Mouse (Mus musculus) c-Kit-negative CD71-positive TER-119-positive erythroid progenitor cells, embryonic 14.5 days (primary cell): ENCODE measurements around the gene Blnk.

Source experiments
- DNase-seq: peaks from one replicate; pipeline ENCODE4 v3.0.0-alpha.2; 2013; ENCODE audit warnings: low read depth, low spot score

Blnk gene

DNA sequence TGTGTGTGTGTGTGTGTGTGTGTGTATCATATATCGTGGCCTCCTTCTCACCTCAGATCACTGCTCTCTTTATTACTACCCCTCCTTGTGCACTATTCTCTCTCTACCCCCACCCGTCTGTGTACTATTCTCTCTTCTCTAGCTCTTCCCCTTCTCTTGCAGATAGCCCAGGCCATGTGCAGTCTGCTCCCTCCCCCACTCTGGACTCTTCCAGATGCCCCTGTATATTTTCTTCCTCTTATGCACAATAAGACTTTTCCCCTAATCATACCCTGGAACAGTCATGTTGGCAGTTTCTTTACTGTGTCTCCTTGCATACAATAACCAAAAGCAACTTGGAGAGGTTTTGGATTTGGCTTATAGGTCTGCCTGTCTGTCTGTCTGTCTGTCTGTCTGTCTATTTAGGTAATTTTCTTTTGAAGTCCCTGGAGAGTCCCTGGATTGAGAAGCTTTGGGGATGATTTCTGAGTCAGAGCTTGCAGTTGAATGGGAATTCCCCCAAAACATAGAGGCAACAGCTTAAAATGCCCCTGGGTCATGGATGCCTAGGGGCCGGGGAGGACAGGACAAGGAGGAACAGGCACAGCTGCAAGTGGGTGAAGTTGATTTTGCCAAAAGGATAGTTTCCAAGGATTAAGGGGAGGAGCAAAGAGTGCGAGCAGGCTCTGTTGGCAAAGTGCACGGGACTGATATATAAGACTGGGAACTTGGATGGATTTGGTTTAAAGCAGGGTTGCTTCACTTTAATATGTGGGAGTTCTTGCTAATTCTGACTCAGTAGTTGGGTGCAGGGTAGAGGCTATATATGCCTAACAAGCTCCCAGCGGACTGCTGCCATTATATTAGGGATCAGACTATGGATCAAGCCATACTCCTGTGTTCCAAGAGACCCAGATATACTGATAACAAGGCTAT lies 29.1 kb downstream of the Blnk start:
- no peak for DNase-seq

- DNase-seq = no peak
Measured at GRCm38 (mm10) chr19:40964367-40964891, 29.9 kb downstream of the Blnk start.

- DNase-seq = no peak
Measured at GRCm38 (mm10) chr19:40962988-40963387, 31.3 kb downstream of the Blnk start.

DNA sequence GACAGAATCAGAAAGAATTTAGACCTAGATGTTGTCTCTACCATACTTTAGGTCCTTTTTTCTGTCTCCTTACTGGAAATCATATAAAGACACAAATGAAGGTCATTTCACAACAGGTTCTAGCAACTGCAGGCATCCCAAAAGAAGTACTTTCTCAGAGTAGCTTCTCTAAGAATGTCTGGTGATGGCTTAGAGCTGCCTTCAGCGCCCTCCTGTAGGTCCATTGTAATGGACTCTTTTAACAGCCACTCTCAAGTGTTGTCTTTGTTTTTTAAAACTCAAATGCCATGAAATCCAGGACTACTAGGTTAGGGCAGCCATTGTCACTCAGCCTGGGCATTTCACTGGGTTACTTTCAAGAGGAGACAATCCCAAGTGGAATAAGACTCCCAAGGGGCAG lies 35.4 kb downstream of the Blnk start:
- DNase-seq = no peak

DNA sequence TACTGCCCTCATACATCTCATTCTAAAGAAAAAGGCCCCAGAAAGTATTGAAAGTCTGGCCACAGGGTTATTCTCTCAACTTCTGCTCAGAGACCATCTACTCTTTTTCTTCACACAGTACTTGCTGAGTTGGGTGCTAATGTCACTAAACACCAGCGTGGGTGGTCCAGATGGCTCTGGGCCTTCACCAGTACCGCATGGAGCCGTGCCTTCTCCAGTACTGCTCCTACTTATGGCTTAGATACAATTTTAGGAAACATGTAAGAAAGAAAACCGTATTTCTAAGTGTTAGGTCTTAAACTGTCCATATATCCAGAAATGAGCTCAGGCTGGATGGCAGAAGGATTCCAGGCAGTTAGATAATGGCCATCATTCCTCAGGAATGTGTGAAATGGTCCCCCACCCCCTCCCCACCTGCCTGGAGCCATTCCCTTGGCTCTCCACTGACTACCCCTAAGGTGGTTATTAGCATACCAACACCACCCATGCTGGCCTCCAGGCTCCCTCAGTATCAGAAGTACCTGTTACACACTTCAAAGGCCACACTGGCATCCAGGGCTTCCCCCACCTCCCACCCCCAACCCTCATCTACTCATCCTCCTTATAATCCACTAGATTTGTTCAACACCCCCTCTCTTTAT lies 47.3 kb downstream of the Blnk start:
- no peak for DNase-seq

- DNase-seq = no peak
Measured at GRCm38 (mm10) chr19:40943552-40943951, 50.8 kb downstream of the Blnk start.

GRCm38 (mm10) chr19:40936038-40936437 lies 58.3 kb downstream of the Blnk start:
- DNase-seq = no peak

- DNase-seq = no peak
Measured at GRCm38 (mm10) chr19:40935376-40935775, 59.0 kb downstream of the Blnk start.

- no peak for DNase-seq
Measured at GRCm38 (mm10) chr19:40931581-40932369, 62.6 kb downstream of the Blnk start.

DNA sequence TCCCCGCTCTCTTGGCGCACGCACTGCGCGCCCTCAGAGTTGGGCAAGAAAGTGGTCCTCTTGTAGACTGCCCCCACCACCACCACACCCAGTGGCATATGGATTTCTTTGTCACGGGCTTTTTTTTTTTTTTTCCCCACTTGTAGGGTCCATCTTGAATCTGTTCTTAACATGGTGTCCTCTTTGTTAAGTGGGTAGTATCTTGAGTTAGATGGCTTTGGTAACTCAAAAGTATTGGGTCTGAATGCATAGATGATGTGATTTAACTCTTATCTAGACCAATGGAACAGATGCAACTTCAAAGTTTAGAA lies 99.0 kb downstream of the Blnk start:
- DNase-seq = no peak

DNA sequence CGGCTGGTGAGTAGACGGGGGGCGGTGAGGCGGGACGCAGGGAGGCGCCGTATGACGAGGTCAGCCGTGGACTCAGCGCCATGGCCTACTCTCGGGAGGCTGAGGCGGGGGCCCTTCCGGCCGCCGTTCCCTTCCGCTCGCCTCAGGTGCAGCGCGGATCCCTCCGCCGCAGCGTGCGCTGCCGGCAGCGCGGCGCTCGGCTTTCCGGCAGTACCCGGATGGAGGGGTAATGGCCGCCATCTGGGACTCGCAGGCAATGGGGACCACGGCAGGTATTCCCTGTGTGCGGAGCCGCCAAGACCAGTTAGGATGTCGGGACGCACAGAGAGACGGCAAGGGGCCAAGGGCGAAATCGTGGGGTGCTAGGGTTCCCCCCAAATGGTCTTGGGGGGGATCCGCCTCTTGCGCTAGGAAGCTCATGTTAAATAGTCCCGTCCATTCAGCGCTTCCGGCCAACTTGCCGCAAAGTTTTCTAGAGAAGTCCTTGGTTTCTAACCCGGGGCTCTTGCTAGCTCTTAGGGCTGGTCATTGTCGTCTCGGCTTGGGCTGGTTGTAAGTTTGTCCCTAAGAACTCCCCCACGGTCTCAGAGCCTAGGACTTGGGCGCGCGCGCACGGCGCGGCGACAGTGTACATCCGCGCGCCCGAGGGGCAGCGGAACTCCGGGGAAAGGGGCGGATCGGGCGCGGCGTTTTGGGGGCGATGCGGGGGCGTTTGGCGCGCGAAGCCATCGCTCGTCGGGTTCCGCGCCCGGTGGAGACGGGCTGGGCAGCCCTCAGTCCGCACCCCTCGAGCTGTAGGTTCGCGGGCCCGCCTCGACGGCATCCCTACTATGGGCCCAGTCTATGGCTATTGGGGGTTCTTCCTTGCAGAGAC lies 99.6 kb downstream of the Blnk start, which contains the start of gene Zfp518a:
Gene Zfp518a, plus strand, starts transcription at position 187 of the 874 bp plus-strand sequence.
- DNase-seq = peak; percentile 61

GRCm38 (mm10) chr19:40894071-40894506 lies 100.2 kb downstream of the Blnk start:
- no peak for DNase-seq

GRCm38 (mm10) chr19:40888887-40889286 lies 105.4 kb downstream of the Blnk start:
- no peak for DNase-seq

GRCm38 (mm10) chr19:40881700-40882099 lies 112.6 kb downstream of the Blnk start:
- DNase-seq = no peak
